Mouse (Mus musculus): ENCODE measurements at regions not wholly inside any gene's neighbourhood (a gene's known extent, or its start where the extent isn't known, plus 50 kb on each side); places are given as distances from the start of the nearest gene placed in this dataset.

- no peak for DNase-seq
Observed at GRCm38 (mm10) chr5:46488140-46488942, 630.9 kb upstream of the Lcorl start.

- DNase-seq = no peak
Observed at GRCm38 (mm10) chr5:46486740-46487326, 629.4 kb upstream of the Lcorl start.

GRCm38 (mm10) chr5:46456356-46456755 lies 598.9 kb upstream of the Lcorl start:
- DNase-seq = no peak

- DNase-seq = no peak
Observed at GRCm38 (mm10) chr5:46448274-46448673, 590.9 kb upstream of the Lcorl start.

GRCm38 (mm10) chr5:46445844-46446243 lies 588.4 kb upstream of the Lcorl start:
- DNase-seq = no peak

- no peak for DNase-seq
Observed at GRCm38 (mm10) chr5:46445122-46445521, 587.7 kb upstream of the Lcorl start.

GRCm38 (mm10) chr5:46443805-46444340 lies 586.5 kb upstream of the Lcorl start:
- no peak for DNase-seq

- no peak for DNase-seq
Observed at GRCm38 (mm10) chr5:46442600-46443248, 585.3 kb upstream of the Lcorl start.

GRCm38 (mm10) chr5:46441716-46442115 lies 584.3 kb upstream of the Lcorl start:
- DNase-seq = no peak

- no peak for DNase-seq
Observed at GRCm38 (mm10) chr5:46431644-46432367, 574.4 kb upstream of the Lcorl start.

GRCm38 (mm10) chr5:46422738-46423137 lies 565.3 kb upstream of the Lcorl start:
- no peak for DNase-seq

- no peak for DNase-seq
Observed at GRCm38 (mm10) chr5:46406969-46407368, 549.6 kb upstream of the Lcorl start.

GRCm38 (mm10) chr5:46406404-46406803 lies 549.0 kb upstream of the Lcorl start:
- no peak for DNase-seq

GRCm38 (mm10) chr5:46386591-46386990 lies 529.2 kb upstream of the Lcorl start:
- DNase-seq = no peak

- DNase-seq = no peak
Observed at GRCm38 (mm10) chr5:46367328-46367727, 509.9 kb upstream of the Lcorl start.

- DNase-seq = no peak
Observed at GRCm38 (mm10) chr5:46363661-46364060, 506.2 kb upstream of the Lcorl start.

- DNase-seq = no peak
Observed at GRCm38 (mm10) chr5:46361637-46362036, 504.2 kb upstream of the Lcorl start.

GRCm38 (mm10) chr5:46348448-46348847 lies 491.0 kb upstream of the Lcorl start:
- no peak for DNase-seq

- DNase-seq = peak; percentile 15
Observed at GRCm38 (mm10) chr5:46347368-46348083, 490.1 kb upstream of the Lcorl start.

- DNase-seq = no peak
Observed at GRCm38 (mm10) chr5:46338461-46338860, 481.0 kb upstream of the Lcorl start.

GRCm38 (mm10) chr5:46330880-46331279 lies 473.5 kb upstream of the Lcorl start:
- DNase-seq = no peak

All from cerebellum, adult 11-12 months (tissue).